Mouse (Mus musculus) layer of hippocampus, adult 9-10 months (tissue): ENCODE measurements at regions not wholly inside any gene's neighbourhood (a gene's known extent, or its start where the extent isn't known, plus 50 kb on each side); places are given as distances from the start of the nearest gene placed in this dataset.

ENCODE experiments used
- DNase-seq: peaks from one replicate; pipeline ENCODE4 v3.0.0; 2022; ENCODE audit warnings: low spot score

- peak; percentile 75 for DNase-seq
These were observed 885.1 kb upstream of the Pou3f3 start for GRCm38 (mm10) chr1:41810318-41810964.

GRCm38 (mm10) chr1:41811130-41811529, 884.4 kb upstream of the Pou3f3 start:
- DNase-seq = no peak

- DNase-seq = no peak
These were observed 883.5 kb upstream of the Pou3f3 start for GRCm38 (mm10) chr1:41812071-41812470.

GRCm38 (mm10) chr1:41814032-41815005, 881.2 kb upstream of the Pou3f3 start:
- DNase-seq = no peak

- DNase-seq = no peak
These were observed 880.5 kb upstream of the Pou3f3 start for GRCm38 (mm10) chr1:41815021-41815420.

- DNase-seq = no peak
These were observed 872.8 kb upstream of the Pou3f3 start for GRCm38 (mm10) chr1:41822742-41823141.

GRCm38 (mm10) chr1:41825223-41825622, 870.3 kb upstream of the Pou3f3 start:
- DNase-seq = no peak

- no peak for DNase-seq
These were observed 863.9 kb upstream of the Pou3f3 start for GRCm38 (mm10) chr1:41831641-41832040.
